Mouse (Mus musculus): ENCODE results near the gene Ppie.
"Not testable (repeated sequence)": the region's sequence is repeated elsewhere in the genome, so short reads cannot be mapped to it uniquely, and the experiment has no call there.

DNA sequence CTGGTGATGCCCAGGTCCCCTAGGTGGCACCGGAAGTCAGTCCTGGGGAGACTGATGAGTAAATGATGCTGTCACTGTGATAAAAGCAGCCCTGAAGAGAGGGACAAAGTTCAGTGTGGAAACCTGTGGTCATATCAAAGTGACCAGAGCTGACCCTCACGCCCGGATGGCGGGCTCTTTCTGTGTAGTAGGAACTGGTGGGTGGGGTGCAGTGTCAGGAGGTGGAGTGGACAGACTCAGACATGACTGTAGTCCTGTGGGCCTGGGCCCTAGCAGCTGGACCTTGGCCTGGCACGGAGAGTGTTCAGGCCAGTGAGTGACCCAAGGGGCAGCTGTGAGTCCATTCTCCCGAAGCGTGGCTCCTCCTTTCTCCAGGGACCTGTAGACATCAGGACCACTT, 33.8 kb downstream of the Ppie start:
- not testable (repeated sequence) for TF ChIP-seq POLR2A (IDR thresholded peaks at IDR 0.05; ENCODE audit: low read depth, low read length); CTCF (IDR thresholded peaks at IDR 0.05; ENCODE audit: extremely low read depth, insufficient read length, insufficient replicate concordance, low read depth, low read length)

All from small intestine, adult 2 months (tissue).